10 mouse cellular contexts compared by ENCODE assay signal in the genomic region with DNA sequence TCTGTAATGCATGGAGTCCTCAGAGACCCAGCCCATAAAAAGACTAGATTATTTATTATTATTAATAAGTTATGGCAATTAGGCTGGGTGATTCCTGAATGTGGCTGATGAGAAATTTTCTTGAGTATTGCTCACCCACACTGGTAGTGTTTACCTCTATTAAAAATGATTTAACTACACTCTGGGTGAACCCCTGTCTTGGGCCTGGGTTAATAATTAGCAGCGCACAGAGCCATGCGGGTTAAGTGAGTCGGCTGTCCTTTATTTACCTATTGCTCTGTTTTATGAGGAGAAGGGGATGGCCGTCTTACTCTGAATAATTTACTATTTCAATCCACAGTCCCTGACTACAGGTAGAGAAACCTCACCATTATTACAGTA. TPM values are rescaled to one million over a fixed set of nuclear protein-coding genes. Genes with fewer than 3 reads are reported as not detected.
DNase-seq lines count a peak whose midpoint lies in the region; ATAC-seq lines count a peak whose summit lies in the region.
"Had no signal": no experiment of that assay in that cellular context is flagged by ENCODE, and none has a peak within 500 bp of the region (broad histone marks: within the 10 kb centered on the region; RNA-seq: fewer than 3 reads in every experiment).

No protein-coding gene starts in this region.

- no peak overlapping the region for H3K4me2 ChIP-seq in lung, embryonic 15.5 days
- no peak overlapping the region for H3K4me2 ChIP-seq in hindbrain, embryonic 15.5 days
- H3K4me2 ChIP-seq in neural tube, embryonic 14.5 days (ENCODE audit: low read depth, low read length) = no peak overlapping the region

- no peaks in the 10 kb centered on the region for H3K9me3 ChIP-seq in lung, embryonic 15.5 days
- H3K9me3 ChIP-seq in hindbrain, embryonic 15.5 days = no peaks in the 10 kb centered on the region
- no peaks in the 10 kb centered on the region for H3K9me3 ChIP-seq in neural tube, embryonic 14.5 days (ENCODE audit: control insufficient read depth, low read length)

- ATAC-seq in lung, embryonic 15.5 days (ENCODE audit: borderline replicate concordance, extremely low read depth, low FRiP score, low TSS enrichment) = no peak
- peak; percentile 45; the same call in 1 of the 2 replicates for ATAC-seq in hindbrain, embryonic 15.5 days (ENCODE audit: low FRiP score, low read depth)
- ATAC-seq in neural tube, embryonic 14.5 days (ENCODE audit: low read depth) = peak; percentile 84
- ATAC-seq in monocyte, adult 5-6 weeks (replicated peaks; ENCODE audit: insufficient number of reproducible peaks, low FRiP score, low TSS enrichment, poor library complexity, severe bottlenecking) = no peak

- no peak overlapping the region for H3K4me3 ChIP-seq in lung, embryonic 15.5 days
- no peak overlapping the region for H3K4me3 ChIP-seq in hindbrain, embryonic 15.5 days
- no peak overlapping the region for H3K4me3 ChIP-seq in neural tube, embryonic 14.5 days (ENCODE audit: low read depth, low read length)
- H3K4me3 ChIP-seq: myocyte had no signal

- WGBS in lung, embryonic 15.5 days = 51% methylated on average over 4 of the region's 4 CpGs
- 59% methylated on average over 4 of the region's 4 CpGs for WGBS in hindbrain, embryonic 15.5 days
- WGBS in neural tube, embryonic 14.5 days = 27% methylated on average over 4 of the region's 4 CpGs

- H3K36me3 ChIP-seq in lung, embryonic 15.5 days = no peaks in the 10 kb centered on the region
- H3K36me3 ChIP-seq in hindbrain, embryonic 15.5 days = no peaks in the 10 kb centered on the region
- no peaks in the 10 kb centered on the region for H3K36me3 ChIP-seq in neural tube, embryonic 14.5 days (ENCODE audit: control insufficient read depth, insufficient read depth, low read length)

- no peak overlapping the region for H3K9ac ChIP-seq in lung, embryonic 15.5 days
- H3K9ac ChIP-seq in hindbrain, embryonic 15.5 days = no peak overlapping the region
- H3K9ac ChIP-seq in neural tube, embryonic 14.5 days (replicated peaks; ENCODE audit: low read depth, low read length) = no peak overlapping the region

- H3K27ac ChIP-seq in lung, embryonic 15.5 days = peak overlapping the region; percentile 55; the same call in 1 of the 2 replicates
- no peak overlapping the region for H3K27ac ChIP-seq in hindbrain, embryonic 15.5 days (replicated peaks)
- H3K27ac ChIP-seq in neural tube, embryonic 14.5 days (ENCODE audit: low read depth, low read length) = peak overlapping the region; percentile 72; the same call in 1 of the 2 replicates

- H3K4me1 ChIP-seq in lung, embryonic 15.5 days = peaks cover 17% of the 10 kb centered on the region
- H3K4me1 ChIP-seq in hindbrain, embryonic 15.5 days (replicated peaks) = peaks cover 5% of the 10 kb centered on the region
- peaks cover 14% of the 10 kb centered on the region; the same call in 1 of the 2 replicates for H3K4me1 ChIP-seq in neural tube, embryonic 14.5 days (ENCODE audit: control insufficient read depth, insufficient read depth, low read length)

- DNase-seq in lung, postnatal 14 days = no peak
- DNase-seq in kidney, postnatal 25 days = peak; percentile 65 to 75
- no peak for DNase-seq in right cerebral cortex, postnatal 25 days
- DNase-seq in T-cell, adult 2 months (ENCODE audit: low spot score) = no peak
- DNase-seq: spleen, adult 18-20 months had no signal

- no peaks in the 10 kb centered on the region for H3K27me3 ChIP-seq in lung, embryonic 15.5 days
- H3K27me3 ChIP-seq in hindbrain, embryonic 15.5 days = no peaks in the 10 kb centered on the region
- H3K27me3 ChIP-seq in neural tube, embryonic 14.5 days (ENCODE audit: control insufficient read depth, insufficient read depth, low read length) = no peaks in the 10 kb centered on the region

RNA-seq across cellular contexts. Expression of gene Gfra1, which starts 59.1 kb away (rescaled TPM):
- 7.9 and 9.5 TPM in 2 replicates for polyA plus RNA-seq in lung, embryonic 15.5 days (2015; fragmentation: Nextera tagmentation; extraction: Ambion mirVana)
- 39.8 and 39.9 TPM in 2 replicates for polyA plus RNA-seq in hindbrain, embryonic 15.5 days (2015; fragmentation: Nextera tagmentation; extraction: Ambion mirVana)
- polyA plus RNA-seq in neural tube, embryonic 14.5 days (2014; fragmentation: Nextera tagmentation; extraction: Ambion mirVana) = 67.8 and 67.9 TPM in 2 replicates
- total RNA-seq in monocyte, adult 5-6 weeks (2017) = 2.3 TPM in 1 of 3 replicates, not detected in the others

Comparison
In these comparisons a context has a peak if more than half of its experiments do, and no peak if none do; other contexts are left out.
1. ATAC-seq: peak in hindbrain, embryonic 15.5 days (single experiment) and neural tube, embryonic 14.5 days (single experiment); none in lung, embryonic 15.5 days (single experiment) and monocyte, adult 5-6 weeks (single experiment).
2. DNase-seq: peak in kidney, postnatal 25 days (2 of 2); none in lung, postnatal 14 days (single experiment), right cerebral cortex, postnatal 25 days (single experiment) and T-cell, adult 2 months (single experiment).